Mouse (Mus musculus) bone marrow, adult 2 months (tissue): Measurements from ENCODE around the gene Lbp.

Experiments used
- CTCF ChIP-seq: fragments of 200-500 bp; IDR thresholded peaks from 2 replicates; pipeline ENCODE4 v1.5.1; 2011; ENCODE audit warnings: low read length, control low read depth; ENCODE audit not compliant: control insufficient read depth, insufficient read depth
- POLR2A ChIP-seq: fragments of 200-500 bp; IDR thresholded peaks from 2 replicates; pipeline ENCODE4 v1.6.1; 2011; ENCODE audit warnings: low read depth, mild to moderate bottlenecking, control low read depth, low read length, borderline replicate concordance; ENCODE audit not compliant: control insufficient read depth

- TF ChIP-seq CTCF (no peak), POLR2A (no peak)
Observed at GRCm38 (mm10) chr2:158376123-158376687, 69.9 kb downstream of the Lbp start.
